Mouse (Mus musculus): ENCODE measurements around the gene Foxm1. TPM values are rescaled to one million over a fixed set of nuclear protein-coding genes. Genes with fewer than 3 reads are reported as not detected.

The Foxm1 gene
- polyA plus RNA-seq (2012; rRNA removed) = 20.3 and 26.5 TPM in 2 replicates

GRCm38 (mm10) chr6:128362381-128363006 is at the start of gene Foxm1, which contains the start of gene Rhno1:
TSS of gene Foxm1 (plus strand) at chr6:128362967.
TSS of gene Rhno1 (minus strand) at chr6:128362911.

GRCm38 (mm10) chr6:128355726-128356416 is 6.9 kb upstream of the Foxm1 start, which contains the start of gene Tulp3:
TSS of gene Tulp3 (minus strand) at chr6:128355851.

GRCm38 (mm10) chr6:128375192-128375591 is 12.4 kb downstream of the Foxm1 start, which contains the start of the genes Tex52 and Gm44596:
TSS of gene Tex52 (plus strand) at chr6:128375456.
TSS of gene Gm44596 (plus strand) at chr6:128375503.

GRCm38 (mm10) chr6:128398996-128399395 is 36.2 kb downstream of the Foxm1 start, which contains the start of gene Nrip2:
TSS of gene Nrip2 (plus strand) at chr6:128399296.

GRCm38 (mm10) chr6:128424269-128425019 is 61.7 kb downstream of the Foxm1 start, which contains the start of gene Itfg2:
TSS of gene Itfg2 (minus strand) at chr6:128424931.

Other genes with a start within 250 kb of the Foxm1 start
- 11.0 and 11.1 TPM in 2 replicates for gene Tspan9, start 219.4 kb upstream of the Foxm1 start, polyA plus RNA-seq (2012; rRNA removed)
- gene Tead4, start 62.1 kb upstream of the Foxm1 start, polyA plus RNA-seq (2012; rRNA removed) = 0.26 and 0.28 TPM in 2 replicates
- 2.8 and 2.9 TPM in 2 replicates for gene Tulp3, start 7.1 kb upstream of the Foxm1 start, polyA plus RNA-seq (2012; rRNA removed)
- 13.8 and 21.2 TPM in 2 replicates for gene Rhno1, start 56 bp upstream of the Foxm1 start, polyA plus RNA-seq (2012; rRNA removed)
- gene Tex52, start 12.5 kb downstream of the Foxm1 start, polyA plus RNA-seq (2012; rRNA removed) = 0.05 and 0.10 TPM in 2 replicates
- gene Gm44596, start 12.5 kb downstream of the Foxm1 start, polyA plus RNA-seq (2012; rRNA removed) = not detected in 2 replicates
- 0.58 and 0.76 TPM in 2 replicates for gene Nrip2, start 36.3 kb downstream of the Foxm1 start, polyA plus RNA-seq (2012; rRNA removed)
- 6.2 and 7.1 TPM in 2 replicates for gene Itfg2, start 62.0 kb downstream of the Foxm1 start, polyA plus RNA-seq (2012; rRNA removed)
- 123 and 126 TPM in 2 replicates for gene Fkbp4, start 75.7 kb downstream of the Foxm1 start, polyA plus RNA-seq (2012; rRNA removed)
- 166 and 180 TPM in 2 replicates for gene Pzp, start 163.8 kb downstream of the Foxm1 start, polyA plus RNA-seq (2012; rRNA removed)
- 8.4 and 8.9 TPM in 2 replicates for gene A2ml1, start 218.6 kb downstream of the Foxm1 start, polyA plus RNA-seq (2012; rRNA removed)